Mouse (Mus musculus): ENCODE measurements around the gene Sh3pxd2b.

DNA sequence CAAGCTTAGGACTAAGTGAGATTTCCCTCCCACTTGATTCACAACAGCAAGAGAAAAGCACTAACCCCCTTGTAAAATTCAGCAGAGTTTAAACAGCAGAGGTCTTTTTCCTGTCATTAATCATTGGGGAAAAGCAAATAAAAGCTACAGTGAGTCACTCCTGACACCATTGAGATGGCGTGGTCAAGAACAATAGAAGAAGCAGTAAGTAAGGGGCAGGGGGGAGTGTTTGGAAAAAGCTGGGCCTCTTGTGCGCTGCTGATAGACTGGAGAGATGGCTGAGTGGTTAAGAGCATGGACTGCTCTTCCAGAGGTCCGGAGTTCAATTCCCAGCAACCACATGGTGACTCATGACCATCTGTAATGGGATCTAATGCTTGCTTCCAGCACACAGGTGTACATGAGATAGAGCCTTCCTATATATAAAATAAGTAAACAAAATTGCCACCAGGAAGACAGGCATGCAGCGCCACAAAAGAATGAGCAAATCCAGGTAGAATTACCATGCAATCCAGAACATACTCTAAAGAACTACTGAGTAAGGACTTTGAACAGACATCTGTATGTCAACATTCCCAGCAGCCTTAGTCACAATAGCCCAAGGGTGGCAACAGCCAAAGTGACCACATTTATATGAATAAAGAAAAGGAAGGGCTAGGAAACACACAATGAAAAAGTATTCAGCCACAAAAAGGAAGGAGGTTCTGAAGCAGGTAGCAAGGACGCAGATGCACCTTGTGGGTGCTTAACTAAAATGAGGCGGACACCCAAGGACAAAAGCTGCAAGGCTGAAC lies 1.9 kb upstream of the Sh3pxd2b start:
- TF ChIP-seq CTCF (IDR thresholded peaks at IDR 0.05; ENCODE audit: control insufficient read depth, insufficient read depth, insufficient replicate concordance, low read depth, low read length) = no peak
- no peak for TF ChIP-seq POLR2A (IDR thresholded peaks at IDR 0.05; ENCODE audit: control insufficient read depth, low read depth, low read length)
